Mouse (Mus musculus): ENCODE results near the gene Defb19. TPM values are rescaled to one million over a fixed set of nuclear protein-coding genes. Genes with fewer than 3 reads are reported as not detected.

The Defb19 gene
- polyA plus RNA-seq (2012; fragmentation: generic; extraction: Trizol): not detected
- long read RNA-seq, experiment 1: 0 reads
- long read RNA-seq, experiment 2: 0 reads

DNA sequence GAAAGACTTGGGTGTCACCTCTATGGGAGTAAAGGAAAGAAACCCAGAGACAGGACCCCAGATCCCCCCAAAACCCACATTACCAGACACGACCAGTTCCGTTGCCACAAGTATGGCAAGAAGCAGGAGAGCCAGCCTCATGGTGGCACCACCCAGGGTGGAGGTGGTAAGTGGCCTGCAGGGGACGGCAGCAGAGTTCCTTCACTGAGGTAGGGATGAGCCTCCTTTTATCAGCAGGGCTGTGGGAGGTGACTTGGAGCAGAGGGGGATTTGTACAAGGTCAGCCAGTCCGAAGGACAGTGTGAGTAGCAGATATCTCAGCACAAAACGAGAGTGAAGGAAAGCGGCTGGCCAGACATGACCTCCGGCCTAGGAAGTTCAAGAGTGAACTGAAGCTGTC is at the start of gene Defb19:
Gene Defb19, minus strand, starts transcription at position 206 of the 400 bp plus-strand sequence.
- Histone ChIP-seq H3K79me2 (ENCODE audit: control insufficient read depth, insufficient read depth) (no peaks in the 10 kb centered on the region), H3K4me3 (ENCODE audit: insufficient read depth, poor library complexity, severe bottlenecking) (no peak within 1 kb of the TSS), H3K79me3 (ENCODE audit: low read depth) (no peaks in the 10 kb centered on the region), H3ac (ENCODE audit: control insufficient read depth, insufficient read length, low read depth) (no peak within 1 kb of the TSS), H3K27me3 (ENCODE audit: control insufficient read depth, insufficient read depth, insufficient read length) (peaks cover 20% of the 10 kb centered on the region), H3K36me3 (ENCODE audit: control insufficient read depth, insufficient read depth) (no peaks in the 10 kb centered on the region)
- TF ChIP-seq MYOG (IDR thresholded peaks at IDR 0.05; ENCODE audit: control insufficient read depth, extremely low read depth, insufficient read length) (no peak), USF1 (IDR thresholded peaks at IDR 0.05; ENCODE audit: low read depth) (no peak), CTCF (IDR thresholded peaks at IDR 0.05; ENCODE audit: control insufficient read depth, insufficient read depth, insufficient read length) (no peak), MAX (IDR thresholded peaks at IDR 0.05) (no peak), CEBPB (IDR thresholded peaks at IDR 0.05; ENCODE audit: low read depth) (no peak), MYOD1 (IDR thresholded peaks at IDR 0.05; ENCODE audit: control insufficient read depth, insufficient read length, low read depth) (no peak), FOSL1 (IDR thresholded peaks at IDR 0.05; ENCODE audit: insufficient read depth, low read length, poor library complexity, severe bottlenecking) (no peak)

DNA sequence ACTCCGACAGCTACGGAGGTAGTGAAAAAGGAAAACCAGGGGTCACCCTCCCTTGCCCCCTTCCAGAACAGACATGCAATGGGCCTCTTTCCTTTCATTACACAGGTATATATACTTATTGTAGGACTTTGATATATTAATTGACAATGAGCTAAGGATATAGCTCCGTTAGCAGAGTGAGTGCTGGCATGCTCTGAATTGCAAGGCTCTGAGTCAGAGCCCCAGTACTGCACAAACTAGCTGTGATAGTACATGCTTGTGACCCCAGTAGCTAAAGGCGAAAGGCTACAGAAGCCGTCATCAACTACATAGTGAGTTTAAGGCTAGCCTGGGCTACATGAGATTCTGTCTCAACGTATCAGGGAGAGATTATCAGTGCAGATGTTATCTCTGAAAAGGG is 49.8 kb upstream of the Defb19 start:
- H3ac ChIP-seq (ENCODE audit: control insufficient read depth, insufficient read length, low read depth): no peak overlapping the region
- peaks cover 9% of the 10 kb centered on the region for H3K79me3 ChIP-seq (ENCODE audit: low read depth)
- H3K4me3 ChIP-seq (ENCODE audit: insufficient read depth, poor library complexity, severe bottlenecking): no peak overlapping the region
- peaks cover 56% of the 10 kb centered on the region for H3K36me3 ChIP-seq (ENCODE audit: control insufficient read depth, insufficient read depth)
- TF ChIP-seq MYOG (IDR thresholded peaks at IDR 0.05; ENCODE audit: control insufficient read depth, extremely low read depth, insufficient read length): no peak
- no peak for TF ChIP-seq USF1 (IDR thresholded peaks at IDR 0.05; ENCODE audit: low read depth)
- no peak for TF ChIP-seq FOSL1 (IDR thresholded peaks at IDR 0.05; ENCODE audit: insufficient read depth, low read length, poor library complexity, severe bottlenecking)
- TF ChIP-seq CTCF (IDR thresholded peaks at IDR 0.05; ENCODE audit: control insufficient read depth, insufficient read depth, insufficient read length): no peak
- no peak for TF ChIP-seq MAX (IDR thresholded peaks at IDR 0.05)
- TF ChIP-seq CEBPB (IDR thresholded peaks at IDR 0.05; ENCODE audit: low read depth): no peak
- TF ChIP-seq MYOD1 (IDR thresholded peaks at IDR 0.05; ENCODE audit: control insufficient read depth, insufficient read length, low read depth): no peak
- peaks cover 49% of the 10 kb centered on the region for H3K79me2 ChIP-seq (ENCODE audit: control insufficient read depth, insufficient read depth)
- H3K27me3 ChIP-seq (ENCODE audit: control insufficient read depth, insufficient read depth, insufficient read length): no peaks in the 10 kb centered on the region

GRCm38 (mm10) chr2:152629239-152629638 is 49.1 kb upstream of the Defb19 start:
- H3K79me3 ChIP-seq (ENCODE audit: low read depth): peaks cover 9% of the 10 kb centered on the region

GRCm38 (mm10) chr2:152628066-152628465 is 48.0 kb upstream of the Defb19 start:
- Histone ChIP-seq H3K79me2 (ENCODE audit: control insufficient read depth, insufficient read depth) (peaks cover 49% of the 10 kb centered on the region), H3ac (ENCODE audit: control insufficient read depth, insufficient read length, low read depth) (peak overlapping the region; percentile 92), H3K27me3 (ENCODE audit: control insufficient read depth, insufficient read depth, insufficient read length) (no peaks in the 10 kb centered on the region), H3K36me3 (ENCODE audit: control insufficient read depth, insufficient read depth) (peaks cover 40% of the 10 kb centered on the region), H3K79me3 (ENCODE audit: low read depth) (peaks cover 9% of the 10 kb centered on the region), H3K4me3 (ENCODE audit: insufficient read depth, poor library complexity, severe bottlenecking) (peak overlapping the region; percentile 75)
- TF ChIP-seq USF1 (IDR thresholded peaks at IDR 0.05; ENCODE audit: low read depth): no peak
- TF ChIP-seq MYOG (IDR thresholded peaks at IDR 0.05; ENCODE audit: control insufficient read depth, extremely low read depth, insufficient read length): no peak
- no peak for TF ChIP-seq CEBPB (IDR thresholded peaks at IDR 0.05; ENCODE audit: low read depth)
- no peak for TF ChIP-seq FOSL1 (IDR thresholded peaks at IDR 0.05; ENCODE audit: insufficient read depth, low read length, poor library complexity, severe bottlenecking)
- no peak for TF ChIP-seq CTCF (IDR thresholded peaks at IDR 0.05; ENCODE audit: control insufficient read depth, insufficient read depth, insufficient read length)
- no peak for TF ChIP-seq MYOD1 (IDR thresholded peaks at IDR 0.05; ENCODE audit: control insufficient read depth, insufficient read length, low read depth)
- TF ChIP-seq MAX (IDR thresholded peaks at IDR 0.05): no peak

More at GRCm38 (mm10) chr2:152629239-152629638, 49.1 kb upstream of the Defb19 start:
- Histone ChIP-seq H3ac (ENCODE audit: control insufficient read depth, insufficient read length, low read depth) (no peak overlapping the region), H3K79me2 (ENCODE audit: control insufficient read depth, insufficient read depth) (peaks cover 49% of the 10 kb centered on the region), H3K36me3 (ENCODE audit: control insufficient read depth, insufficient read depth) (peaks cover 50% of the 10 kb centered on the region), H3K4me3 (ENCODE audit: insufficient read depth, poor library complexity, severe bottlenecking) (no peak overlapping the region), H3K27me3 (ENCODE audit: control insufficient read depth, insufficient read depth, insufficient read length) (no peaks in the 10 kb centered on the region)
- TF ChIP-seq USF1 (IDR thresholded peaks at IDR 0.05; ENCODE audit: low read depth) (no peak), MAX (IDR thresholded peaks at IDR 0.05) (no peak), CTCF (IDR thresholded peaks at IDR 0.05; ENCODE audit: control insufficient read depth, insufficient read depth, insufficient read length) (no peak), CEBPB (IDR thresholded peaks at IDR 0.05; ENCODE audit: low read depth) (no peak), MYOG (IDR thresholded peaks at IDR 0.05; ENCODE audit: control insufficient read depth, extremely low read depth, insufficient read length) (no peak), MYOD1 (IDR thresholded peaks at IDR 0.05; ENCODE audit: control insufficient read depth, insufficient read length, low read depth) (no peak), FOSL1 (IDR thresholded peaks at IDR 0.05; ENCODE audit: insufficient read depth, low read length, poor library complexity, severe bottlenecking) (no peak)

DNA sequence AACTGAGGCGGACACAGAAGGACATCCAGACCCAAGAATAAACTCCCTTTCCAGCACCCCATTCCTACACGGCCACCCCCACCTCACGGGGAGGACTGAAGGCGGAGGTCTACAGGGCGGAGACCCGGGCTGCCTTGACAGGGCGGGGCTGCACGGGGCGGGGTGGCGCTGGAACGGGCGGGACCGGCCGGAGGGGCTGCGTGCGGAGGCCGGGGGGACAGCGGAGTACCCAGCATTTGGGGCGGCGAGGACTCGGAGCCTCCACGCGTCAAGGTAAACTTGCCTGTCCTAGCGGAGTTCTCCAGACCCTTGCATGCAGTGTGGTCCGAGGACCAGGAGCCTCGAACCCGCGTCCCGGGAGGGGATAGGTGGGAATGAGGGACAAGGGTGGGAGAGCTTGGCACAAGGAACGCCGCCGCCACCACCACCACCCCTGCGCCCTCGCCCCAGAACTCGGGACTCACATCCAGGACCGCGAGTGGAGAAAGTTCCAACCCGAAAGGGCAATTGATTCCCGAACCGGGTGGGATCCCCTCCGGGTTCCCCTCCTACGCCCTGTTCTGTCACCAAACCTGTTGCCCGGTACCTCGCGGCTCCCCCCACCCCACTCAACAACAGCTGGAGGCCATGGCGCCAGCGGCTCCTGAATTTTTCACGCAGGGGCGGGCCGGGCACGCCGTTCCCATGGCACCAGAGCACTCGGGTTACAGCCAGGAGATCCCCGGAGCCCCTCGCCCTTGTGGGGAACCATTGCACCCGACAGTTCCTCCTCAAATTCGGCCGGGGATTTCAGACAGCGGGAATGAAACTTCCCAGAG is 46.9 kb upstream of the Defb19 start, which contains the start of gene Rem1:
Gene Rem1, plus strand, starts transcription at position 178 of the 818 bp plus-strand sequence.
- peaks cover 30% of the 10 kb centered on the region for H3K36me3 ChIP-seq (ENCODE audit: control insufficient read depth, insufficient read depth)
- H3K4me3 ChIP-seq (ENCODE audit: insufficient read depth, poor library complexity, severe bottlenecking): peak within 1 kb of the TSS; percentile 75
- H3K79me3 ChIP-seq (ENCODE audit: low read depth): peaks cover 9% of the 10 kb centered on the region
- H3ac ChIP-seq (ENCODE audit: control insufficient read depth, insufficient read length, low read depth): peak within 1 kb of the TSS; percentile 92
- TF ChIP-seq CTCF (IDR thresholded peaks at IDR 0.05; ENCODE audit: control insufficient read depth, insufficient read depth, insufficient read length): no peak
- no peaks in the 10 kb centered on the region for H3K27me3 ChIP-seq (ENCODE audit: control insufficient read depth, insufficient read depth, insufficient read length)
- peaks cover 44% of the 10 kb centered on the region for H3K79me2 ChIP-seq (ENCODE audit: control insufficient read depth, insufficient read depth)

All from C2C12 (cell line).